Mouse (Mus musculus) ovary, postnatal 10 days (tissue): Measurements from ENCODE around the gene Rftn1.

Experiments used
- DNase-seq: peaks from one replicate; pipeline ENCODE4 v3.0.0; 2022; ENCODE audit warnings: low spot score

Rftn1 gene

DNA sequence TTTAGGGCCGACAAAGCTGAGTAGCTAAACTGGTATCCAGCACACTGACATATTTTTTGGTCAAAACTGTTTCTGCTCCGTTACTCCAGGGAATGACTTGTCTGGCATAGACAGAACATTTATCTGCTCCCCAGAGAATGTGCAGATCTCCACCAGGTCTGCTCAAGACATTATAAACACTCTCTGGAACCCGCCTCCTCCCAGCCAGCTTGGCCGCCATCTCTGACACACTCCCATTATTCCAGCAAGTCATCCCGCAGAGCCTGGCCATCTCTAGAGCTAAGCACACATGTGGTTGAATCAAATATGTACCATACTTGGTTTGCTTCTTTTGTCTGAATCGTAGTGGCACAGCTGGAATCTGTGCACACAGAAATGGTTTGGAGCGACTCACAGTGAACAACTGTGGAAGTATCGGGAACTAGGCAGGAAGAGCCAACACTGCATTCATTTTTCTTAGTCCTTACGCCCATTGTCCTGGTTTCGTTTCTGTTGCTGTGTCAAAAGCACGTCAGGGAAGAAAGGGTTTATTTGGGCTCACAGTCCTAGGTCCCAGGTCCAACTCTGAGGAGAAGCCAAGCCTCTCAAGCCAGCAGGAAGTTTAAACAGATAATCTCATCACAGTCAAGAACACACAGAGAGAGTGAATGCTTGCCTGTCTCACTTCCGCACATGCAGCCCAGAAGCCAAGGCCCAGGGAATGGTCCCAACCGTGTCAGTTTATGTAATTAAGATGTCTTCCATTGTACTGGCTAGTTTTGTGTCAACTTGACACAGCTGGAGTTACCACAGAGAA lies 126.4 kb downstream of the Rftn1 start:
- DNase-seq, result no peak

DNA sequence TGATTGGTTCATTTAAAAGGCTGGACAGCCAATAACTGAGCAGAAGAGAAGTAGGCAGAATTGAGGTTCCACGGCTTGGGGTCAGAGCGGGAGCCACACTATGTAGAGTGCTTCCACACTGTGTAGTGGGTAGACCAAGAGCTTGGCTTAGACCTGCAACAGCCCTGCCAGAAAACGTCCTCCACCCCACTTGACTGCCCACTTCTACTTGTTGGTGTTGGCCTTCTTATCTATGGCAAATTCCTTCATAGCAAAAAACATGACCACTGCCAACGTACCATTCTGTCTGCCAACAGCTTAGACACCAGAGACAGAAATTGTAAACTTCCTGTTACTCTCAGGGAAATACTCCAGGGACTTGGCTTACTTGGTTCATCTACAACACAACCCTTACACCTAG lies 127.8 kb downstream of the Rftn1 start:
- no peak for DNase-seq

DNA sequence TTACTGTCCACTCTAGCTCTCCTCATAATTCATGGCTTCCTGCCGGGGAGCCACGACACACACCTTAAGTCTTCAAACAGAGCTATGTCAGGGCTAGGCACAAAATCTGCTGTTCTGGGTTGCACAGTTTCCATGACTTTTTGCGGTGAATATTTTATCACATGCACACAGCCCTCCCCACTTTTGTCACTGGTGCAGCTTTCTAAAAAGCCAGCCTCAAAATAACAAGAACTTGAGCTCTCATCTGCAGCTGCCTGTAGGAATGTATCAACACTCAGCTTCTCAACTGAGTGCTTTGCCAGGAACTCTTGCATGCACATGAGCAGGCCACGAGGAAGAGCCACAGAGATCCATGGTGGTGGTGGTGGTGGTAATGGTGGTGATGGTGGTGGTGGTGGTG lies 129.0 kb downstream of the Rftn1 start:
- no peak for DNase-seq

DNA sequence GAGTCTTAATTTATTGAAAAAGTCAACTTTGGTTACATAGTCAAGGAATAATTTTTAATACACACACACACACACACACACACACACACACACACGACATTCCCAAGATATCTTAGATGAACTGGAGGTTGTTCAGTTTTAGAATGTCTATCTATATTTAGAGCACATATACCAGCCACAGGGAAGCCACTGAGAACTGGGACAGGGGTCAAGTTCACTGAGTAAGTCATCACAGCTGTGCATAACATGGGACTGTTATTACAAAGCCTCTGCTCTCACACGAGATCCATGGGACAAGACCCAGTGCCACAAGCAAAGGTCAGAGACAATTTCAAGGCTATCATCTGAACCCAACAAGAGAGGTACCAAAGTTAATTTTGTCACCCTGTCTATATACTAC lies 130.3 kb downstream of the Rftn1 start:
- no peak for DNase-seq

DNA sequence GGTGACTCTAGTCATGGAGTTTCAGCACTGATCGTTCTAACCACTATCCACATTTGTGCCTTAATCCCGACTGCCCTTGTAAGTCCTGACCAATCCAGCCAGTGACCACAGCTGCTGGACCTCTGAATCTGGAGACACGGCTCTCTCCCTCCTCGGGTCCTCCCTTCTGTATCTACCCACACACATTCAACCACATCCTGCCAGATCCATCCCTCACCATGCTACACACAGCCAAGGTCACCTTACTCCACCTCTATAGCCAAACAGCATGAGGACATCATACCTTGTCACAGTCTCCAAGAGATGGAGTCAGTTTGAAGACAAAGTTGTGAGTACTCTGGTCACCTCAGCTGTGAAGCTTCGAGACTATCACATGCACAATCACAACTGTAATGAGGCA lies 131.1 kb downstream of the Rftn1 start:
- DNase-seq, result no peak

DNA sequence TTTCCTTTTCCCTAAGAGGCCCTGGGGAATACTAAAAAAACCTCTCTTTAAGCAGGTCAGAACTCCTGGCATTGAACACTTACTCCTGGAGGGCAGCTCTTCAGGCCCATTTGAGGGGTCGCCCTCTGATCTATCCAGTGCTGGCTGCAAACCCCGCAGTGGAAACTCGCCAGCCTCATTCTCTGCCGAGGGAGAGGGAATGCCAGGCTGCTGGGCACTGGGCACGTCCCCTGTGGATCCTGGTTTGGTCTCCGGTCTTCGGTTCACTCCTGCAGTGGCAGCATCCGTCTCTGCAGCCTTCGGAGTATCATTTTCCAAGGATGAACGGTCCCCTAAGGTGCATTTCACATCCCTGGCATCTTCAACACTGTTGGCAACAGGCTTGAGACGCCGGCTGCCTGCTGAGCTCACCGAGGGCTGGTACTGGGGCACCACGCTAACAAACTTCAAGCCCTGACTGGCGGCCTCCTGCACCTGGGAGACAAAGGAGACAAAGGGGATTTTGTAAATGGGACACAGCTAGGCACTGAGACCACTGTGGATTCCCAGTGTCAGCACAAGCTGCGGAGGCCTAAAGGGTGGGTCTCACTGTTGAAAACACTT lies 135.2 kb downstream of the Rftn1 start:
- DNase-seq, result no peak

DNA sequence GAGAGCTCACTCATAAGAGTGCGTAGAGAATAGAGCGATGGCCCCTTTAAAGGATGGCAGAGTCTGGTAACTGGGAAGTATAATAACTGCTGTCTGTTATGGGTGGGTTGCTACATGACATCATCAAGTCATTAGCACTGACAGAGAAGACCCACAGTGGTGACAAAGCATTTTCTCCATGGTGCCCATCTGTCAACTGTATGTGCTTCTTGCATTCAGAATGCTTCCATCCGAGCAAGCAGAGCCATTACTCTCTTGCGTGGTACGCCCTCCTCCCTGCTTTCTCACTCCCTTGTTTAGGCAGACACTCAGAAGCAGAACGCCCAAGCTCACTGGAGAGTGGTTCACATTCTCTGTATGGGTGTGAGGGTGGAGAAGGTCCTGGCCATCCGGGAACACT lies 135.9 kb downstream of the Rftn1 start:
- DNase-seq, result no peak

DNA sequence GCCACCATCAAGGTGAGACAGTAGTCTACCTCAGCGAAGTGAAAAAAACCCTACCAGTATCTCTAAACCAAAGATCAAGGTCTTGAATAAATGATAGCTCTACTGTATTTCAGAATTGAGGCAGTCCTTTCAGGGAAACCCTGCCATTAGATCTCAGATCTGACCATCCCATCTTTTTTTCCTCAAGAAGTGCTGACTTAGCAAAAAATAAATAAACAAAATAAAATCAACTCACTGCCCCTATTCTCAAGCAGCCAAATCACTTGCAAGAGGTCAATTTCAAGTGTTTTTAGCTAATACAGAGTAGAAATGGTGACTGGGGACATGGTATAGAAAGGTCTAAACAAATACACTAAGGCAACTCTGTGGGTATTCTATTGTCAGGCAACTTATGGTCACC lies 136.5 kb downstream of the Rftn1 start:
- DNase-seq, result no peak

DNA sequence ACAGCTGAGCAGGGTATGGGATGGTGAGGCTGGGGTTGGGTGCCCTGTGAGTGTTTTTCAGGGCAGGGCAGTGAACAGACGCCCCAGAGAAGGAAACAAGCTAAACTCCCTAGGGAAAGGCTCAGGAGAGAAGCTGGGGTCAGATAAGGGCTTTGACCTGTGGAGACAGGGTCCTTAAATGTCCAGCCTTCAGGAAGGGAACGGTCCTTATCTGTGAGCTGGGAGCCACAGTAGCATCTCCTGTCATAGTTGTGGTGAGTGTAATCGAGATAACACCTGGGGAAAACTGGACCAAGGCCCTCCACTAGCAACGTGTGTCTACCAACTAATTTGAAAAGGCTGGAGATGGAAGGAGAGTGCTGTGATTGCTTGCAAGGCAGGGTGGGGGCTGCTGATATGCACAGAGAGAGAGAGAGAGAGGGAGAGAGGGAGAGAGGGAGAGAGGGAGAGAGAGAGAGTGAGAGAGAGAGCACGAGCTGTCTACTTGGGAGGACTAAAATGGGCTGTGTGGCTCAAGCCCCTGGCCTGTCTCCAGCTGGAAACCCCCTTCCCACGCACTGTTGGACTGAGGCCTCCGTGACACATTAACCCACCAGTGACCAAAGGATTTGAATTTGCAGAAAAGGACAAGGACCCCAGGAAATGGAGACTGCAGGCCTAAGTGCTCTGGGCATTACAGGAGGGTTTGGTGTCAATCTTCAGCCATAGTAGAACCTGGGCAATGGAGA lies 137.6 kb downstream of the Rftn1 start:
- no peak for DNase-seq

DNA sequence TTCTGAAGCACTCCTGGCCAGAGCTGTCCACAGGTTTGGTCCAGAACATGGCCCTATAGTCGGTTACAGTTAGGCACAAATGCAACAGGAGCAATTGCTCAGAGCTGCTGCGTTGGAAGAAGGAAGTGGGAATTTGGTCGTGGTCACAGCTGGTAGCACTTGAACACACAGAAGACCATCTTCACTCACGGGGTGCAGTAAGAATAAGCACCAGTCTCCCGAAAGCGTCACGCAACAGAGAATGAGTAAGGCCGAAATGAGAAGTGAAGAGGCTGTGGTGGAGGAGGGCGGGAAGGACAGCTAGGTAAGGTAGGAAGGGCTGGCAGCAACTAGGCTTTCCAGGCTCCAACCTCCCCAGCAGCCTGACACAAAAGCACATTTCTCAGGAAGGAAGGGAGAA lies 140.0 kb downstream of the Rftn1 start:
- DNase-seq, result no peak

DNA sequence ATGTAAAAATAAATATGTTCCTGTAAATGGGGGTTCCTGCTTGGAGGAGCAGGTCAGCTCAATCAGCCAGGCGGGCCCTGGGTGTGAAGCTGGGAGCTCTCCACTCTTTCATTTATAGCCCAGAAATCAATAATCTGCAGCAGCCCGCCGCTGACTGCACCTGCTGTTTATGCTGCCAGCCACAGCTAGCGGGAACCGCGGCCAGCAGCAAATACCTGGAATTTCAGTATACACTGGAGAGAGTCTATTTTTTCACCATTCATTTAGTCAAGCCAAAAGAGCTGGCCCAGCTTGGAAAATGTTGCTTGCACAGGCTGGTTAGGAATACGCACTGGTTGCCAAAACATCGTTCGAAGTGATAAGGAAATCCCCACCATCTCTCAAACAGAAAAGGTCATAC lies 142.3 kb downstream of the Rftn1 start:
- DNase-seq, result no peak

DNA sequence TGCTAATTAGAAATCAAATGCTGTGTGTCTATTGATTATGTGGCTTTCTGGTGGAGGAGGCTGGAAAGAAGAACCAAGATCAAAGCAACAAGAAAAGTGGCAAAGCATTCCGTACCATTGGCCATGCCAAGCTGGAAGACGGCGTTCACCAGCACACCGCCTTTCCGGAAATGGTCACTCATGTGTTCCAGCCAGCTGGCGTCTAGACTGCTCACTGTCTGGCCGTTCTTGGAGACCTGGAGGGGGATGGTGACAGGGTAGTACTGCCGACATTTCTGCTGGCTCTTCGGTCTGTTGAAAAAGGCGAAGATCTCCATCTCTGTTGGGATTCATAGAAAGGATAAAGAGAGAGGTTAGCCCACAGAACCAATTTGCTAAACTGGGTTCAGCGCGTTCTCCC lies 143.3 kb downstream of the Rftn1 start:
- no peak for DNase-seq

DNA sequence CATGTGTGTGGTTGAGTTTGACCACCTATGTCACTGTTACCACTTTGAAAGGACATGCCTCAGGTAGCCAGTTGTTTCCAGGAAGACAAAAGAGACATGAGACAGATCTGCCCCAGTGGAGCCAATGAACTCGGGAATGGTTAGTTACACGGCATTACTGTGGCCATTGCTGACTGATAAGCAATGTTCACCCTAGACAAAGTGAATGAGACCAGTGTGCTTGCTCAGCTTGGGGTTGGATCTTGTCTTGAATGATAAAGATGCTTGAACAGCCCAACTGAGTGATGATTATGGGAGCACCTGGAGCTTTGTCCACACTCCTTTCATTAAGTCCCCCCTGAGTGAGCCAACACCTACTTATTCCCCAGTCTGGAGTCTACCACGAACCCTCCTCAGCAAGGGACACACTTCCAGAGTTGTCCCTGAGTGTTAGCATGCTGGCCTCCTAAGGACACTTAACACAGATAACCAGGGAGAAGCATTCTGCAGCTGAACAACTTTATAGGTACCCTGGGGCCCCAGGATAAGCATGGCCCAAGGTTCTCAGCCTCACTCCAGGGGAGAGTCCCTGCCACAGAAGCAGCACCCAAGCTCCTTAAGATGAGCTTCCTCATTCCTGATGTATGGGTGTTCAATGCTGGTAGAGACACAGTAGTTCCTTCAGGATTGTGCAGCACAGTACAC lies 149.6 kb downstream of the Rftn1 start:
- DNase-seq, result no peak

DNA sequence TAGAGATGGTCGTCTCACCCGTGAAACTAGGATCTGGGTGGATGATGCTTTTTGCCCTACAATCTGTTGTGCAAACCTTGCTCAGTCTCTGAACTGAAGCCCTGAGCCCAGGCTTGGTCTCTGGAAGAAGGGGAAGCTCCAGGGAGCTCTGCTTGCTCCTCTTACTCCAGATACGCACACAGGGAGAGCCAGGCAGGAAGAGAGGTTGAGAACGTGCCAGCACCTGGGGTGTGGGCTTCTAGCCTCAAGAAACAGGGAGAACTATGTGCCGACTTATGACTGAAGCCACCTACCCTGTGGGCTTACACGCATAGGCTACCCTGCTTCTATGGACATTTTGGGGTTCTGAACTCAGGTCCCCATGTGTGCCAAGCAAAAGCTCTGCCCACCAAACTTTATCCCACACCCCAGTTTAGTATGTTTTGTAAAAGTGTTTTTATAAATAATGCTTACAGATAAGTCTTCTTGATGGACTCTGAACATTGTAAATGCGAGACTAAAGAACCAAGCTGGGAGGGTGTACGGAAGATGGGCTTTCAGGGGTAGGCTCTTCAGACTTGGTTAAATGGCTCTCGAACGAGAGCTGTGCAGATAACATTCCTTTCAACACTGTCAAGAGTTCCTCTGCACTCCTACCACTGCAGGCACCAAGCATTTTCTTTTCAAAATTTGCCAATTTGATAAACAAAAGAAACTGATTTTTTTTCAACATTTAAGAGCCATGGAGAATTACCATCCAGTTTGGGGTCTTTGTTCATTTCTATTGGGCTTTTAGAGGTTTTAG lies 152.4 kb downstream of the Rftn1 start:
- no peak for DNase-seq

DNA sequence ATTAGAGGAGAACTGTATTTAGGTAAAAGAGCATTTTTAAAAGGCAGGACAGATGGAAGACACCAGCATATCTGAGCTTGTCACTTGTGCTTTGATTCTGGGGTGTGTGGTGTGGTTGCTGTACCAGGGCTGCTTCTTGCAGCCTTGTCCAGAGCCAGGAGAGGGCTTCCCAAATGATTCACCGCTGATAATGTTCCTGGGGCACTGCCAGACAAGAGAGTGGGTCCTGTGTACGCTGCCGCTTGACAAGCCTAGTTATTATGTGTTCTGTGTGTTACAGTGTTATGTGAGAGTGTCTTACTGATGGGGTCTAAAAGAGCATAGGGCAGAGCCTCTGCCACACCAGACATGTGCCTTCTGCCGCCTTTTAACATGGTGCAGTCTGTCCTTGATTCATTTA lies 153.1 kb downstream of the Rftn1 start:
- DNase-seq, result no peak

DNA sequence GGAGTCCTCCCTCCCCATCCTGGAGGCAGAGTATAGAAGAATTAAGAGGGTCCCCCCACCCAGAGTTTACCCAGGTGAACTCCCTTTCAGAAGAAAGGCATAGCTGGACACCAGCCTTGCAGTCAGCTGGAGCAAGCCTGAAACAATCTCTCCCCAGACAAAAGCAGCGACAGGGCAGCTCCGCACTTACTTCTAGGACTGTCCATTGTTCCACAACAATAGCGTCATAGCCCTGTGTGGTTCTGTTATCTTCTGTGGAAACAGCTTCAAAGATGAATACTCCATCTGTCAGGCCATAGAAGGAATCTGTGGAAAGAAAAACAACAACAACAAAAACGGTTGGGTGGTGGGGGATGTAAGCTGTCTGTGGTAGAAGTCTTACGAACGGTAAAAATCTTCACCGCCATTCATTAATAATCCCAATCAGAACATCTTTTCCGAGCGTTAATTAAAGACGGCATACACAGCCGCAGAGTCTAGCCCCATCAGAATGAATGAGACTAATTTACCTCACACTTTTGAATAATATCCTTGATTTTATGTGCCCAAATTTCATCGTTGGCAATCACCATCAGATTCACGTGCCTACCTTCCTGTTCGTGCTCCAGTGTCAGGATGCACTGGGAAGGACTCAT lies 153.6 kb downstream of the Rftn1 start:
- DNase-seq, result no peak

DNA sequence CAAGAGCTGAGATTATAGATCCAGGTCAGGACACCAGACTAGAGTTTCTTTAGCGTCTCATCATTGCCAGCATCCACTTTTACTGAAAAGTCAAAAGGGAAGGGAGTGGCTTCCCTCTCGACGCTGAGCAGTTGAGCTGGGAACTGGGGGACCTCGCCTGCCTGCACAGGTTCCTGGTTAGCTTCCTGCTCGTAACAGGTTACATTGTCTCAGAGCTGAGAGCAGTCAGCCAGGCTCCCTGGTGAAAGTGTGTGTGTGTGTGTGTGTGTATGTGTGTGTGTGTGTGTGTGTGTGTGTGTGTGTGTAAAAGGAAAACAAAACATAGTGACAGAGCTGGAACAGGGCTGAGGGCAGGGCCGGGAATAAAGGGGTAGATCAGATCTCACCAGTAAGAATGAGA lies 156.8 kb downstream of the Rftn1 start:
- DNase-seq, result no peak

DNA sequence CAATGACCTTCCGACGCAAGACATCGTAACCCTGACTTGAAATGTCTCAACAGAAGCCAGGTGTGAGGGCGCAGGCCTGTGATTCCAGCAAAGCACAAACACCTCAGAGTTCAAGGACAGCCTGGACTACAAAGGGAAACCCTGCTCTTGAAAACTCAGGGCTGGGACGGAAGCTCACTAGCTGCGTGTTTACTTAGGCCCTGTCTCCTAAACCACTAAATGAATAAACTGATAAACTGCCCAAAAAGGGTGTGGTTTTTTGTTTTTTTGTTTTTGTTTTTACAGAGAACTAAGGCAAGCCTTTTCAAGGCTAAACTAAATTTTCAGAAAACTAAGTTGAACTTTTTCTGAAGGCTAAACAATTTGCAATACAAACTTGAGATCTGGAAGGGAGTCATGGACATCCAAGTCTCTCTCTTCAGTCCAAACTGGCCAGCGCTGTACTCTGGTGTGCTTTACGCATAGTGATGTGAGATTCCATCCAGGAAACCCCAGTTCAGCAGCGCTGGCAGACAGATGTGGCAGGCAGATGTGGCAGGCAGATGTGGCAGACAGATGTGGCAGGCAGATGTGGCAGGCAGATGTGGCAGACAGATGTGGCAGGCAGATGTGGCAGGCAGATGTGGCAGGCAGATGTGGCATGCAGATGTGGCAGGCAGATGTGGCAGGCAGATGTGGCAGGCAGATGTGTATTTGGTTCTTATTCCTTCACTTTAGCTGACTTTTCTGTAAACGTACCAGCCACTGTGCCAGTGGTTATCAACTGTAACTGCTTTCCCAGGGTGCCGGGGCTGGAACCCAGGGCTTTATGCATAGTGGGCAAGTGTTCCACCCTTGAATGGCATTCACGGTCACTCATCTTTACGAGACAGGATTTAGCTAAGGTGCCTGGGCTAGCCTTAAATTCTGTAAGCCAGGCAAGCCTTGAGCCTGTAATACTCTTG lies 158.7 kb downstream of the Rftn1 start:
- DNase-seq, result no peak

DNA sequence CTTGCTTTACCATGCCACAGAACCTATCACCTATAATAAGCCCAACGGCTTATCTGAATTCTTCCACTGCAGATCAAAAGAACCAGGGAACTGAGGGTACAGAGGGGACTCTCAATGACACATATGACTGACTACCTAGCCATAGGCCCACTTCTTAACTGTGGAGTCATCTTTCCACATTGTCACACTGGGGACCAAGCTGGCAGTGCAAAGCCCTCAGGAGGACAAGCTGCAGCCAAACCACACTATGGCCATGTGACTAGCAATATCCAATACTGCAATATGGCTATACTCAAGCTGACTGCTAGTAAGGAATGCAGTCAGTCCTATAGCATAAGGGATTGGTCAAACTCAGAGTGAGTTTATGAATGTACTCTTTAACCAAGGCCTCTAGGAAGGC lies 164.8 kb downstream of the Rftn1 start:
- no peak for DNase-seq

DNA sequence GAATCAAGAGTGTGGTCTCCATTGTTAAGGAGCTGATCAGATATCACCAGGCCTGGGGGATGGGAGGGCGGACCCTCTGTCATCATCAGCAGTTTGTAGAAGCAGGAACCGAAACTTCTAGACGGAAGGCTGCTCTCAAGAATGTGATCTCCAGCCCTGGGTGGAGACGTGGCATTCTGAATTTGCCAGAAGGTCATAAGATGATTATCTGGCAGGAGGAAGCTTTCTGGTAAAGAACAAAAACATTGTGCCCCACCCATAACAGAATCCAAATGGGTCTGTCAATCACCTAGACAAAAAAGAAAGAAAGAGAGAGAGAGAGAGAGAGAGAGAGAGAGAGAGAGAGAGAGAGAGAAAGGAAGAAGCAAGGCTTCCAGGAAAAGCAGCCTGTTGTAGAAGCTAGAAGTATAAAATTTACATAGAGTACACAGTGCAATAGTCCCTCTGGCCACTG lies 165.3 kb downstream of the Rftn1 start:
- no peak for DNase-seq
